Mouse (Mus musculus) cerebral cortex, adult 2 months (tissue): ENCODE results near the gene Arl15.

Experiments
- WGBS: fragments of 180-500 bp; shearing (Covaris S2); methylation state at CpG from one replicate; pipeline ENCODE4 v1.1.7; 2018; 5-methylcytosine and 5-hydroxymethylcytosine counted together

Gene Arl15

DNA sequence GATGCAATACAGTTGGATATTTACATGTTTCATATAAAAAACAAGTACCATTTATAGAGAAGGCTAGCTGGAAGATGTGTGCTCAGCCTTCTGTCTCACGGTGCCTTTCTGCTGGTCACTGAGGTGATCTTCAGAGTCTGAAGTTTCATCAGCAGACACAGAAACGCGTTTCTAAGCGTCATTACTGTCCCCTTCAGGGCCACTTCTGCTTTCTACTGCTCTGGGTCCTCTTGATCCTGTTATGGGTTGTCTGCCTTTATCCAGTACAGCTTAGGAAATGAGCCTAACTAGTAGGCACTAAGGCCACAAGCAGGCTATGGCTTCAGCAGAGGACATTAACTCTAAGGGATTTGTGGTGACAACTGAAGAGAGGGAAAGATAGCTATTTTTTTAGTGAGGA, 5.9 kb downstream of the Arl15 start:
- WGBS = 89% methylated on average over 4 of the region's 4 CpGs

DNA sequence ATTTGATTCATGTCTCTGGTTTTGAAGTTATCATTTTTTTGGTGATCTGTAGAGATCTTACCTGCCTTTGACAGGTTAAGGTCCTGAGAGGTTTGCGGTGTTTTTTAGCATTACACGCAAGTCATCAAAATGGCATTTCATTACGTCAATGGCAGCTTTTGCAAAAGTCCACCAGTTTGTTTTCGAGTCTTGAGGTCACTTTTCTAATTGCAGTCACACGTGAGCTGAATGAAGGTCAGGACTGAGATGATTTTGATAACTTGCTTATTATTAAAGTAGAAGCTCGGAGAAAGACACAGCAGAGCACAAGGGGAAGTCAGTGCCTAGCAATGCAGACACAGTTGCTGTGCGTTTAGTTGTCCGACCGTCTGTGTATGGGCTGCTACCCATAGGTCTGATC, 8.3 kb downstream of the Arl15 start:
- WGBS = 89% methylated on average over 9 of the region's 9 CpGs

DNA sequence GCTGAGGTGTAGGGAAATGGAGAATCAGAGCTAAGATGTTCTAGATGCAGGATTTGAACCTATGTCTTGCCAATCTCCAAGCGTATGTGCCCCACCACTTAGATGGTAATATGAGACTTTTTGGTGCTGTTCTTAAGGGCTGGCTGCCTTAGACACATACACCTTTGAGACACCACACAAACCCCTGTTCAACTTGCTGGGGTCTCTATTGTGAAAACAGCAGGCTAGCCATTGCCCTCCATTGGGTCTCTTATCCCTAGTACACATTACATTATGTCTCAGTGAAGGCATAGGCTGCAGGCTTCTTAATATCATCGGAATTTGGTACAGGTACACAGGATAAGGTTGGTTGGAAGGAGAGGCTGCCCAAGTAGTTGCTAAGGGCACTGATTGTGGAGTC, 16.8 kb downstream of the Arl15 start:
- WGBS = 100% methylated on average over 2 of the region's 2 CpGs

DNA sequence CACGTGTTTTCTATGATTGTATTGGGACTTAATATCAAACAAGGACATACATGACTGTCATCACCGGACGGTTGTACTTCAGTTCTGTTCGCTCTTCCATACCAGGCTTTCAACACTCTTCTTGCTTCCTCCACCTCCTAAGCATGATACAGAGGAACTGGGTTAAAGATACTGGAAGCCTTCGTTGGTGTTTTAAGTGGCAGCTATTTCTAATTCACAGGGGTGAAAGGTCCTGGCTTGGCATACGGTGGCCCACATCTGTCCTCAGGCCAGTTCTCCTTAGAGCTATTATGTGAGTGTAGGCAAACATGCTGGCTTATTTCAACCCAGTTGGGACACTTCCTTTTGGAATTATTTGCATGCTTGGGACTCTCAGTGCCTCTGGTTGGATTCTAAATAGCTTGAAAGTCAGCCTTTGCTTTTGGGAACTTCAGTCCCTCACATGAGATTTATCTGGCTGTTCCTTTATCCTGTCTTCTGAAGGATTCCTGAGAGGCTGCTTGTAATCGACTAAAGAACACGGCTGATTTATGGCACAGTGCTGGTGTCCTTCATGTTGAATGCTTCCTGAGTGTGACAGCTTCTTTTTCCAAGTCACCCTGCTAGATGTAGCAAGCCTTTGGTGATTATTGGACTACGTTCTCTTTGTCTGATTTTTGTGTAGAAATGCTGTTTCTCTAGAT, 17.7 kb downstream of the Arl15 start:
- 68% methylated on average over 9 of the region's 9 CpGs for WGBS

DNA sequence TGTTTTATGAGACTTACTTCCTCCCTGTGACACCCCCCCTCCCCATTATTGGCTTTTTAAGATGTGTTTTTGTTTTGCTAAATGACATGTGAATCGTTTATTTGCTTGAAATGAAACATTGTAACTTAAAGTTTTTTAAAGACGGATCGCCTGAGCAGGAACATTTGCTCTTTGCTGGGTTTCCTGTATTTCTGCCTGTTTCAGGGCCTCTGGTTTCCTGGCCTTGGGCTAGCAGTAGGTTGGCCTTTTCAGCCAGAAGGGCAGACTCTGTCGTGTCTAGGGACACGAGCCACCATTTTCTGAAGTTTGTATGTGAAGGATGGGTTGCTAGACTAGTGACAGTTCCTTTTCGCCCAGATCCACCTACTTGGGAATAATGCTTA, 18.3 kb downstream of the Arl15 start:
- WGBS = 72% methylated on average over 6 of the region's 6 CpGs

DNA sequence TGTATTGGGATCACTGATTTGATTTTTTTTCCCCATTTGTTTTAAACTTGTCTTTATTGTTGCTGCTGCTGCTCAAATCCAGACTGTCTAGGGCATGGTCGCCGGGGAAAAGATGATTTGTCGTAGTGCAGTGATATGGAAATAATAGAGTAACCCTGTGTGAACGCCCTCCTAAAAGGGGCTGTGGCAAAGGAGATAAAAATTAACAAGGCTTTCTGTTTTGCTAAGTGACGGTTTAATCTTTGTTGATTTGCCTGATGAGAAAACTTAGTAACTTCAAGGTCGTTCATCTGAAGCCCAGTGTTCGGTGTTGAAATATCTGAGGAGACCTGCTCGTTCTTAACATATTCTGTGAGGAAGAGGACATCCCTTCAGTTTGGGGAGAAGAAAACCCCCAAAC, 19.8 kb downstream of the Arl15 start:
- 88% methylated on average over 8 of the region's 8 CpGs for WGBS

DNA sequence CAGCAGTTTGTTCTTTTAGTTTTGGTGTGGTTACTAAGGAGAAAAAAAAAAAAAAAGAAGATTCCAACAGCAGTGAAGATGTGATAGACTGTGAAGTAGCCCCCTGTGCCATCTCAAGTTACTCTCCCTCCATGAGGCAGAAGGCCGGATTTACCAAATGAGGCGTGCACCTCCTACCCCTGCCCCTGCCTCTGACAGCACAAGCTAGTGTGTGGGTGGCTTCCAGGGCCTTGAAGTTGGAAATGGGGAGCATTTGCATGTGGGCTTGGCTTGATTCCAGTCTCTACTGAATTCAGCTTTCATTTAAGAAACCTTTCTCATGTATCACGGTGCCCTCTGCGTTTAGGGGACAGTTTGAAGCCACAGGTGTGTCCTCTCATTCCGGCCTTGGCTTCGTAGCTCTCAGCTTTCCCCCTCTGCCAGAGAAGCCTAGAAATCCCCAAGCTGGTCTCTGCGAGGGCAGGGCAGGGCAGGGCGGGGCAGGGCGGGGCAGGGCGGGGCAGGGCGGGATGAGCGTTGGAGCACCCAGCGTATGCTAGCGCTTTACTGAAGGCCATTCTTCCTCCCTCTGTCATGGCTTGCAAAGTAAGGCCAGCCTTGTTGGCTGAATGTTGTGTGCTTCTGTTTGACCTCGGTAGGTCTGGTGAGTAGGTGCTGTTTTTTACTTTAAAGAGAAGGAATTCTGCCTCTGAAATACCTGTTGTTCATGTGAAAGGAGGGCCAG, 21.6 kb downstream of the Arl15 start:
- WGBS = 57% methylated on average over 15 of the region's 15 CpGs

DNA sequence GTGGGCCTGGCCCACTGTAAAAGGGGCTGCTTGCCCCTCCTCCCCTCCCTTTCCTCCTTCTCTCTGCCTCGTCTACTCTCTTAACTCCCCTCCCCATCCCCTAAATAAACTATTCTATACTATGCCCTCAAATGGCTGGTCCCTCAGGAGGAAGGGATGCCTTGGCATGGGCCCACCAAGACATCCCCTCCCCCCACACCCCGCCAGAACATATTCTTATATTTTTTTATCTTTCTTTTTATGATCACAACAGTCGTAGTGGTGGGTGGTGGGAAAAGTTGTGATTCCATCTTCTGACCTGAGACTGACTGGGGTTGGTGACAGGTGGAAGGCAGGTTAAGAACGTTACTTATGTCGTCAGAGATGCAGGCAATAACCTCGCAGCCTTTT, 22.1 kb downstream of the Arl15 start:
- 84% methylated on average over 6 of the region's 6 CpGs for WGBS

DNA sequence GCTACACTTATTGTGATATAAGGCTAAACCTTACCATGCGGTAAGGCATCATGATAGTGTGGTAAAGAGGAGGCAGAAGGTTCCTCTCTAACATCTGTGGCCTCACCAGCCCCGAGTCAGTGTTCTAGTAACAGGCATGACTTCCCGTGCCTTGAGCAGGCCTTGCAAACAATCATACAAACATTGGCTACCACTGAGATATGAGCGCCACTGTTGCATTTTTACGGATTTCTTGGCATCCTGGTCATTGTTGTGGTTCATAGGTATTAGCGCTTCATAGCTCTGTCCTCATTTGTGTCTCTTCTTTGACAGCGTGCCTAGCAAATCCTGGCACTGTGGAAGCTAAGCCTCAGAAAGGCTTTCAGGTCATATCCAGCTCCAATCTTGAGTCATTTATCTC, 24.7 kb downstream of the Arl15 start:
- 92% methylated on average over 7 of the region's 7 CpGs for WGBS

DNA sequence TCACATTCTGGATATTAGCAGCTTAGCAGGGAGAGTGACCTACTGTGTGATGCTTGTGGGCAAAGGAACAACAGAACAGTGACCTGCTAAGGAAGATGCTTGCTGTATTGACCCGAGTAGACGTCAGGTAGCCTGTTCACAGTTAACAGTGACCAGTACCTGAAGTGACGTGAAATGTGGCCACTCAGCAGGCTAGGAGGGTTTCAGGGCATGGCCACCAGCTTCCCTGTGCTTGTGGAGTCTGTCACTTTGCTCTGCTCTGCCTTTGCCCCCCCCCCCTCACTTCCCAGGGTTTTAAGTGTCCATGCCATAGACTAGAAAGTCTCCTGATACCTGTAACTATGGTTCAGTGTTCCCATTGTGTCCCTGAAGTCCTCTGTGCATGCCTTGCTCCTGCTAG, 25.9 kb downstream of the Arl15 start:
- 89% methylated on average over 3 of the region's 3 CpGs for WGBS

DNA sequence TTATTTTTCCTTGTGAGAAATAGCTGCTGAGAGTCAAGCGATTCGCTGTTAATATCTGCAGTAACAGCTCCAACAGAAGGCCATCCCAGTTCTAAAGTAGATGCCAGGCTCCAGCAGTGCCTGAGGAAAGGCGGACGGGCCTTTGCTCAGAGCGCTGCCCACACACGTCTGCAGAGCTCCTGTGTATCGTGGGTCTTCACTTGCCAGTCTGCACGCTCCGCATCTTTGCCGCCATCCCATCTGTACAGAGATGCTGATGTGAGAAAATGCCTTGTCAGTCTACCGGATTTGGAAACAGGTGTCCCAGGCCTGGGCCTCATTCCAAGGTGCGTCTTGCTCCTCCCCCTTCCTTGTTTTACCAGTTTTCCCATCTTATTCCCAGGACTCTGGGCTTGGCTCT, 27.6 kb downstream of the Arl15 start:
- WGBS = 57% methylated on average over 12 of the region's 12 CpGs

DNA sequence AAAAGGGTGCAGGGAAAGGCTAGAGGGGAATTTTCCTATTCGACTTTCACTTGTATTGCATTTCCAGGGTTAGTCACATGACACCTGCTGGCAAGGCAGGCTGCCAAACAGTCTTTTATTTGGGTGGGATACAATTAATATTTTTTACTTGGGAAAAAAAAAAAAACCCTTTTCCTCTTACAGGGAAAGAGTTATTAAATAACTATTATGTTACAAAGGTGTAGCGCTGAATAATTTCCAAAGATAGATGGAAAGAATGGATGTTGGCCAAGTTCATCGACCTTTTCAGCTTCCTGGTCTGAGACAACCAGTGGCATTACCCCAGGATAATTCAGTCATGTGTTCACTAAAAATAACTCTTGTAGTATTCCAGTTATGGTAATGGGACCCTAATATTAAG, 29.7 kb downstream of the Arl15 start:
- 70% methylated on average over 3 of the region's 3 CpGs for WGBS

DNA sequence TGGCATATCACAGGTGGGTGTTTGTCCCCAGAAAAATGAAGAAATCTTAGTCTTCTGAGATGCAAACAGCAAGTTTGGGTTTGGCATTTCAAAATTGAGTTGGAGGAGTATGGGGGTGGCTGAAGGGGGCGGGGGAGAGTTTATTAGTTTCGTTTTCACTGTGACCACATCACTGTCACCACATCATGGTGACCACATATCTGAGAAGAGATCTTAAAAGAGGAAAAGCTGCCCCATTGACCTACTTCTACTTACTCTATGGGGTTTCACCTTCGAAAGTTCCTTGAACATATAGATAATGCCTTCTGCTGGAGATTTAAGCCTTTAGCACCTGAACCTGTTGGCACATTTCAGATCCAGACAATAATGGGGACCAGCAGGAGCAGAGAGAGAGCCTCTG, 34.3 kb downstream of the Arl15 start:
- WGBS = 89% methylated on average over 3 of the region's 3 CpGs

DNA sequence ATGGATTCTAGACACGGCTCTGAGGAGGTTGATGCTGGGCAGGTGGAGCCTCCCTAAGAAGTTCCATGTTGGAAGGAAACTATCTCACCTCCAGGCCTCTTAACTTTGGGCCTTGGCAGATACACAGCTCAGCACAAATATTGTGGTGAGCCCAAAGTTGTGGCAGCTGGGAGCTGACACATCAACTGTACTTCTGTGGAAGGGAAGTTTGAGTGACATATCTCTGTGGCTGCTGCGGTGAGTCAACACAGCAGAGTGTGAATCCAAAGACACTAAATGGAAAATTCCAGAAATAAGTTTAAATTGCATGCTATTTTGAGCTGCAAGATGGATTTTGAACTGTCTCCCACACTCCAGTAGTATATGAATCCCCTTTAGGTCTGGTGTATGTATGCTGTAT, 34.8 kb downstream of the Arl15 start:
- 64% methylated on average over 2 of the region's 2 CpGs for WGBS

DNA sequence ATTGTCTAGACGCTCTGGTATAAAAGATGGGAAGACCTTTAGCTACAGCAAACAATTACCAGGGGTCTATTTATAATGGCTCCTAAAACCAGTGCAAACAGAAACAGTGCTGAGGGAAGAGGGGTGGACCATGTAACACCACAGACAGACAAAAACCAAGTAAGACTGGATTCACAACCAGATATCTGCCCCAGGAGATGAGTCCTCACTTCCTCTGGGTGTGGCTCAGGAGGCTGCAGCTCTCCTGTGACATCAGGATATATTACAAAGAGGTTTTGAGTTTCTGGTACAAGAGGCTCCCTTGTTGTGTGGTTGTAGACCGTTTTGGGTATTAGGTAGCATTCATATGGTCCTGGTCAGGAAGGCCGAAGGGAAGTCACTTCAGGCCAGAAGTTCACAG, 36.5 kb downstream of the Arl15 start:
- WGBS = 91% methylated on average over 3 of the region's 3 CpGs

DNA sequence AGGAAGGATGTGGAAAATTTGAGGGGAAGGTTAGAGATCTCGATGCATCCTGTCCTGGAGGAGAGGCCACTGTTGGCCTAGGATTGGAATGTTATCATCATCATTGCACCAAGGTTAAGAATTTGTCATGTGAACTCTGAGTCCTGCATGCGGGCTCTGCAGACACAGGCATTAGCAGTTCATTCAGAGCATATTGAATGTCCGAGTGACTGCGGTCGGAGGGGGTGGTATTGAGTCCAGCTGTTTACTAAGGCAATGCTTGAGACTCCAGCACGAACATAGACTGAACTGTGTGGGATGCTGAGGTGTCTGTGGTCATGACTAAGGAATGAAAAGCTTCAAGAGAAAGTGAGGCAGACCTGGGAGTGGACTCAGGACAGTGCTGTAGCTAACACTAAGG, 38.6 kb downstream of the Arl15 start:
- WGBS = 86% methylated on average over 6 of the region's 6 CpGs

DNA sequence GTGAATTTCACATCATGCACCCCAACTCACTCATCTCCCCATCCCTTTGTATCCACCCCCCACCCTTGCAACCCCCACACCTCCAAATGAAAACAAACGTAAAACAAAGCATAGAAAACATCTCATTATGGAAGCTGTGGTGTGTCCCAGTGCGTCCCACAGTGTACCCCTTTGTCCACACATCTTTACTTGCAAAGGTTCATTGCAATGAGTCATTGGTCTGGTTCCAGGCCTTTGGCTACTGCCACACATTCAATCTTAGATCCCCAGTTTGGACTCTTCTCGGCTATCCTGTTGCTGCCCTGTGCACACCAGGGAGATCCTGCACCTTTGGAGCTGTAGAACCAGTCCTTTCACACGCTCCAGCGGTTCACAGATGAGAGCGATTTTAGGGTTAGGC, 41.6 kb downstream of the Arl15 start:
- 85% methylated on average over 6 of the region's 6 CpGs for WGBS

DNA sequence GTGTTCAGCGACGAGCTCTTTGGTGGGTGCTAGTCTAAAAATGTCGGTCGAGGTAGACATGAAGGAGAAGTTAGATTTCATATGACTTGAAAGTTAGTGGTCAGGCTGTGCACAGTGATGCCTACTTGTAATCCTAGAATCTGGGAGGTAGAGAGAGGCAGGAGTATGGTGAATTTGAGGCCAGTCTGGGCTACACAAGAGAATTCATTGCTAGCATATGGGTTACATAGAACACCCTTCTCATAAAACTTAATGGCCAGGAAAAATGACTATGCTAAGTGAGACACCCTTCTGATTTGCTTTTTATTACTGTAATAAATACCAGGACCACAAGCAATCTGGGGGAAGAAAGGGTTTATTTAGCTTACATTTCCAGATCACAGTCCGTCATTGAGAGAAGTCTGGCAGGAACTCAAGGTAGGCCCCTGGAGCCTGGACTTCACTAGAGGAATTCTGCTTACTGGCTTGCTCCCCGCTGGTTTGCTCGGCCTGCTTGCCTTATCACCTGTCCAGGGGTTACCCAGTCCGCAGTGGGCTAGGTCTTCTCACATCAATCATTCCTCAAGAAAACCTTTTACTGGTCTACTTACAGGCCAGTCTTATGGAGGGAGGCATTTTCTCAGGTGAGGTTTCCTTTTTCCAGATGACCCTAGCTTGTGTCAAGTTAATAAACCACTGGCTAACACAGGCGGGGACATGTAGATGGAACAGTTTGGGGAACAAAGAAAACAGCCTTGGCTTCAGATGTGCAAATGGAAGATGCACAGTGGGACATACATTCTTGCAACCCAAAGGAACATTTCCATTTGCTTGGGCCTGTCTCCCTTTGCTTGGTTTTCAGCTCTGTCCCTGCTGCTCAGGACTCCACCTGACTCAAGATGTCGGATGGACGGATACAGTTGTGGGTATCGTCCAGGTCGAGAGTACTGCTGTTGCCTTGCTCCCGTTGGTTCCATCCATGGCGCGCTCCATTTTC, 44.6 kb downstream of the Arl15 start:
- WGBS = 96% methylated on average over 16 of the region's 16 CpGs

DNA sequence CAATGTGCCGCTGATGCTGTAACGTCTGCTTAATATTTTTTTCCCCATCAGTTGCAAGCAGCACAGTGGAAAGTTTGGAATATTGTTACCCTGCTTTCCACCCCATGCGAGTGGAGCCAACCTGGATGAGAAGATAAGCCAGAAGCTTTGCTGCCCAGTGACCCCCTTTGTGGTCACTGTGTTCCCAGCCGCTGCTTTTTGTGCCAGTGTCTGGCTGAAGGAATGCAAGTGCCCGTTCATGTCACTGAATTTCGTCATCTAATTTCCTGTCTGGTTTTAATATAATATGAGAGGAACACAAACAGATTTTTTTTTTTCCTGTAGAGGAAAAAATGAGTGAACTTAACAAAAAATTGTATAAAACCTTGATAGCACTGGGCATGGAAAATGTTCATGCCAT, 46.1 kb downstream of the Arl15 start:
- 86% methylated on average over 6 of the region's 6 CpGs for WGBS

DNA sequence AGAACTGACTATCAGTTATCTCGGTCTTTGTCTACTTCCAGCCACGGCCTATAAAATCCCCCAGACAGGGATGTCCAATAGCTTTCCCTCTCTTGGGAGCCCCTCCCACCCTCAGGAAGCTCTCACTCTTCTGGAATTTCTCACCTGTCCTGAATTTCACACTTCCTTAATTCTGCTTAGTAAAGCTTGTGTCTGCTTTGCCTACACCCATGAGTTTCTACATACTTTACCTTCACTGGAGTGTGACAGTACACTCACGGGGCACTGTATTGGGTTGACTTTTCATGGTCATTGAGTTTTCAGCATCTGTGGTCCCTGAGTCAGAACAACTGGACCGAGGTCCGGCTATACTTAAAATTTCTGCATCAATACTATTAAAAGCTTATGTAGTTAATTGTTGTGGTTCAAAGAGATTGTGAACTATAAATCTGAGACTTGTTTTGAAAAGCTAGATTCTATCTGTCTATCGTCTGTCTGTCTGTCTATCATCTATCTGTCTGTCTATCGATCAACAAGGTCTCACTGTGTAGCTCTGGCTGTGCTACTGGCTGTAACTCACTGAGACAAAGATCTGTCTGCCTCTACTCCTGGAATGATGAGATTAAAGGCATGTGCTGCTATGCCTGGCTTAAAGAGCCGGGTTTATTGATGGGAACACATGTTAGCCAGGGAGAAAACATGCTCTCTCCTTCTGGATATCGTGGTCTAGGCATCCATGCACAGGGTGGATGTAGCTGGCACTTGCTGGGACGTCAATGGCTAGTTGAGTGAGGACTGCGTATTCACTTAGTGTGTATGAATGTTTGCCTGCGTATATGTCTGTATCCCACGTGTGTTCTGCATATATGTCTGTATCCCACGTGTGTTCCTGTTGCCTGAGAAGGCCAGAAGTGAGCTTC, 48.4 kb downstream of the Arl15 start:
- 92% methylated on average over 14 of the region's 14 CpGs for WGBS

DNA sequence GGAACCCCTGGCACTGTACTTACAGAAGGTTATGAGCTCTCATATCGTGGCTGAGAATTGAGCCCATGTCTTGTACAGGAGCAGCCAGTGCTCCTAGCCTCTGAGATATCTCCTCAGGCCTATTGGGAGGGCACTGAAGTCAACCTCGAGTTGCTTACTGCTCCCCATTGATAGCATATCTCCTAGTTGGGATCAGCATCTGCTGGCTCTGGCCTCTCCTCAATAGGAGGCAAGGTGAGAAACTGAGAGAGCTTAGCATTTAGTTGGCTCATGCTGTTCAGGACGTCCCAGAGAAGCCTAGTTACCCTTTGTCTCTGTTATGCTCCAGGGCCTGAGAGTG, 49.0 kb downstream of the Arl15 start:
- WGBS = 86% methylated on average over 3 of the region's 3 CpGs

DNA sequence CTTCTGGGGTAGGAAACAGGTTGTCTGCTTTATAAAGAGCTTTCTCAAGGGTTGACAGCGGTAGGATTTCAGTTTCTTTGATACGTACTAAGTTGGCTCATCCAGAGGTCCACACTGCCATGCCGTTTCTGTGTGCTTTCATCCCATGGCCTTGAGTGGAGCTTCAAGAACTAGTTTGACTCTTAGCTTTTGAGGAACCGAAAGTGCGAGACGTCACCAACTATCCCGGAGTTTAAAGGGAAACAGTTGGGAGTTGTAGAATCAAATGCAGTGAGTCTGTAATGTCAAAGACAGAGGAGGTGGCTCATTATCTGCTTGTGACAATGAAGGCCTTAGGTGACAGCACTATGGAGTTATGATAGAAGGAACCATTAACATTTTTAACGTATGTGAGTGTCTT, 49.6 kb downstream of the Arl15 start:
- 89% methylated on average over 8 of the region's 8 CpGs for WGBS
